Mouse (Mus musculus) left cerebral cortex, adult 9 months (tissue): ENCODE results near the gene Kin.

Experiments used
- DNase-seq, 2 experiments: peaks; one replicate each; pipeline ENCODE4 v3.0.0; 2022; ENCODE audit warnings: low spot score in 2 of 2

Kin gene

GRCm38 (mm10) chr2:10080310-10081010 lies at the start of gene Kin, which contains the start of gene Atp5c1:
Gene Kin, plus strand, starts transcription at chr2:10080593.
Gene Atp5c1, minus strand, starts transcription at chr2:10080510.
- DNase-seq = peak; percentile 88 to 96

- DNase-seq = no peak
These were observed 46.7 kb upstream of the Kin start for GRCm38 (mm10) chr2:10033684-10034083.

GRCm38 (mm10) chr2:10034976-10035375 lies 45.4 kb upstream of the Kin start:
- DNase-seq = no peak

- DNase-seq = no peak
These were observed 32.5 kb upstream of the Kin start for GRCm38 (mm10) chr2:10047758-10048436.

GRCm38 (mm10) chr2:10048461-10048860 lies 31.9 kb upstream of the Kin start, which contains the start of gene Taf3:
Gene Taf3, minus strand, starts transcription at chr2:10048596.
- DNase-seq = peak; percentile 62 to 90

GRCm38 (mm10) chr2:10049456-10049855 lies 30.9 kb upstream of the Kin start:
- no peak for DNase-seq

GRCm38 (mm10) chr2:10050878-10051277 lies 29.5 kb upstream of the Kin start:
- peak; percentile 44 to 79 for DNase-seq

- no peak for DNase-seq
These were observed 28.4 kb upstream of the Kin start for GRCm38 (mm10) chr2:10051996-10052395.

GRCm38 (mm10) chr2:10058836-10059235 lies 21.6 kb upstream of the Kin start:
- no peak for DNase-seq

GRCm38 (mm10) chr2:10071751-10072150 lies 8.6 kb upstream of the Kin start:
- no peak for DNase-seq

- no peak for DNase-seq
These were observed 5.9 kb upstream of the Kin start for GRCm38 (mm10) chr2:10074470-10074869.

GRCm38 (mm10) chr2:10076675-10077074 lies 3.7 kb upstream of the Kin start:
- DNase-seq = no peak

GRCm38 (mm10) chr2:10079745-10080309 lies 566 bp upstream of the Kin start:
- no peak for DNase-seq

- DNase-seq = no peak
These were observed 1.2 kb downstream of the Kin start for GRCm38 (mm10) chr2:10081453-10082080.

GRCm38 (mm10) chr2:10082737-10083136 lies 2.3 kb downstream of the Kin start:
- no peak for DNase-seq

- no peak for DNase-seq
These were observed 7.0 kb downstream of the Kin start for GRCm38 (mm10) chr2:10087256-10087850.

- DNase-seq = no peak
These were observed 14.1 kb downstream of the Kin start for GRCm38 (mm10) chr2:10094327-10095100.

- peak in 1 of 2 experiments; percentile 70 for DNase-seq
These were observed 18.3 kb downstream of the Kin start for GRCm38 (mm10) chr2:10098598-10099215.

- DNase-seq = no peak
These were observed 20.1 kb downstream of the Kin start for GRCm38 (mm10) chr2:10100471-10100870.

- peak in 1 of 2 experiments; percentile 53 for DNase-seq
These were observed 20.8 kb downstream of the Kin start for GRCm38 (mm10) chr2:10101180-10101579.
